Mouse (Mus musculus): ENCODE data around the gene Ggt5. TPM values are rescaled to one million over a fixed set of nuclear protein-coding genes. Genes with fewer than 3 reads are reported as not detected.

Gene Ggt5
- polyA plus RNA-seq, 1 experiment from 2014 or later = 0.69 TPM

Other genes starting within 250 kb of the Ggt5 start
- gene Upb1, start 188.2 kb upstream of the Ggt5 start, polyA plus RNA-seq (2016; fragmentation: Nextera tagmentation; extraction: Ambion mirVana) = 0.70 TPM in 1 of 2 replicates, not detected in the other
- gene Snrpd3, start 71.8 kb upstream of the Ggt5 start, polyA plus RNA-seq (2016; fragmentation: Nextera tagmentation; extraction: Ambion mirVana) = 255 and 295 TPM in 2 replicates
- 26.1 and 32.3 TPM in 2 replicates for gene Gucd1, start 71.4 kb upstream of the Ggt5 start, polyA plus RNA-seq (2016; fragmentation: Nextera tagmentation; extraction: Ambion mirVana)
- gene Lrrc75b, start 29.0 kb upstream of the Ggt5 start, polyA plus RNA-seq (2016; fragmentation: Nextera tagmentation; extraction: Ambion mirVana) = 0.74 and 0.93 TPM in 2 replicates
- gene Ggt1, start 27.7 kb upstream of the Ggt5 start, polyA plus RNA-seq (2016; fragmentation: Nextera tagmentation; extraction: Ambion mirVana) = 1.3 and 2.3 TPM in 2 replicates
- gene Susd2, start 54.7 kb downstream of the Ggt5 start, polyA plus RNA-seq (2016; fragmentation: Nextera tagmentation; extraction: Ambion mirVana) = 0.83 and 0.96 TPM in 2 replicates
- gene Cabin1, start 175.0 kb downstream of the Ggt5 start, polyA plus RNA-seq (2016; fragmentation: Nextera tagmentation; extraction: Ambion mirVana) = 31.2 and 31.9 TPM in 2 replicates
- 91.4 and 92.5 TPM in 2 replicates for gene Ddt, start 184.1 kb downstream of the Ggt5 start, polyA plus RNA-seq (2016; fragmentation: Nextera tagmentation; extraction: Ambion mirVana)
- not detected in 2 replicates for gene Gm20441, start 191.6 kb downstream of the Ggt5 start, polyA plus RNA-seq (2016; fragmentation: Nextera tagmentation; extraction: Ambion mirVana)
- gene Gstt3, start 192.1 kb downstream of the Ggt5 start, polyA plus RNA-seq (2016; fragmentation: Nextera tagmentation; extraction: Ambion mirVana) = 2.7 and 4.2 TPM in 2 replicates
- 1.7 and 3.8 TPM in 2 replicates for gene Gstt1, start 209.2 kb downstream of the Ggt5 start, polyA plus RNA-seq (2016; fragmentation: Nextera tagmentation; extraction: Ambion mirVana)
- gene Gstt4, start 233.2 kb downstream of the Ggt5 start, polyA plus RNA-seq (2016; fragmentation: Nextera tagmentation; extraction: Ambion mirVana) = not detected in 2 replicates
- 4.9 and 6.5 TPM in 2 replicates for gene Gstt2, start 248.1 kb downstream of the Ggt5 start, polyA plus RNA-seq (2016; fragmentation: Nextera tagmentation; extraction: Ambion mirVana)

Data from limb, embryonic 10.5 days (tissue).